Mouse (Mus musculus): ENCODE results near the gene Adora2b.

Adora2b gene

GRCm38 (mm10) chr11:62264018-62264417, 15.2 kb downstream of the Adora2b start:
- in situ Hi-C loops (cut with MboI): no loop called here

GRCm38 (mm10) chr11:62265642-62266041, 16.9 kb downstream of the Adora2b start:
- in situ Hi-C loops (cut with MboI): no loop called here

GRCm38 (mm10) chr11:62266466-62267214, 17.9 kb downstream of the Adora2b start:
- in situ Hi-C loops (cut with MboI): no loop called here

GRCm38 (mm10) chr11:62268381-62268780, 19.6 kb downstream of the Adora2b start:
- in situ Hi-C loops (cut with MboI): no loop called here

GRCm38 (mm10) chr11:62269097-62269496, 20.3 kb downstream of the Adora2b start:
- in situ Hi-C loops (cut with MboI): no loop called here

- in situ Hi-C loops (cut with MboI): no loop called here
Measured at GRCm38 (mm10) chr11:62270851-62271250, 22.1 kb downstream of the Adora2b start.

- in situ Hi-C loops (cut with MboI): no loop called here
Measured at GRCm38 (mm10) chr11:62277086-62277485, 28.3 kb downstream of the Adora2b start.

GRCm38 (mm10) chr11:62278027-62278426, 29.2 kb downstream of the Adora2b start:
- in situ Hi-C loops (cut with MboI): no loop called here

GRCm38 (mm10) chr11:62280675-62281600, 32.2 kb downstream of the Adora2b start, which contains the start of the genes Zswim7 and Ttc19:
TSS of gene Zswim7 (minus strand) at chr11:62281375.
TSS of gene Ttc19 (plus strand) at chr11:62281473.
- in situ Hi-C loops (cut with MboI): loop anchor here (10.0 kb wide), 2 partner anchors 156 to 226 kb away; no protein-coding TSS in a partner anchor

- in situ Hi-C loops (cut with MboI): loop anchor here (10.0 kb wide), 2 partner anchors 157 to 227 kb away; no protein-coding TSS in a partner anchor
Measured at GRCm38 (mm10) chr11:62281601-62281997, 32.8 kb downstream of the Adora2b start.

- in situ Hi-C loops (cut with MboI): loop anchor here (10.0 kb wide), 2 partner anchors 159 to 229 kb away; no protein-coding TSS in a partner anchor
Measured at GRCm38 (mm10) chr11:62284020-62284419, 35.2 kb downstream of the Adora2b start.

GRCm38 (mm10) chr11:62285020-62285419, 36.2 kb downstream of the Adora2b start:
- in situ Hi-C loops (cut with MboI): loop anchor here (10.0 kb wide), 2 partner anchors 160 to 230 kb away; no protein-coding TSS in a partner anchor

GRCm38 (mm10) chr11:62287700-62288099, 38.9 kb downstream of the Adora2b start:
- in situ Hi-C loops (cut with MboI): loop anchor here (10.0 kb wide), 2 partner anchors 163 to 233 kb away; no protein-coding TSS in a partner anchor

GRCm38 (mm10) chr11:62294121-62294520, 45.3 kb downstream of the Adora2b start:
- in situ Hi-C loops (cut with MboI): no loop called here

- in situ Hi-C loops (cut with MboI): no loop called here
Measured at GRCm38 (mm10) chr11:62298883-62299282, 50.1 kb downstream of the Adora2b start.

- in situ Hi-C loops (cut with MboI): no loop called here
Measured at GRCm38 (mm10) chr11:62305866-62306265, 57.1 kb downstream of the Adora2b start.

- in situ Hi-C loops (cut with MboI): no loop called here
Measured at GRCm38 (mm10) chr11:62309296-62309695, 60.5 kb downstream of the Adora2b start.

- in situ Hi-C loops (cut with MboI): no loop called here
Measured at GRCm38 (mm10) chr11:62314984-62315383, 66.2 kb downstream of the Adora2b start.
